Mouse (Mus musculus) liver, embryonic 18 days (tissue): ENCODE data around the gene Gm3033. TPM values are rescaled to one million over a fixed set of nuclear protein-coding genes. Genes with fewer than 3 reads are reported as not detected.

Experiments
- polyA plus RNA-seq: library from polyadenylated mRNA; depleted of rRNA; stranded (reverse); fragments of >200 nt; gene quantifications from 2 replicates; pipeline ENCODE4 v1.2.3, GENCODE M21; 2012; rRNA removed

Gm3033 gene
- polyA plus RNA-seq, result not detected in 2 replicates

GRCm38 (mm10) chr14:3845945-3846344, at the start of gene Gm3033:
Gene Gm3033, plus strand, starts transcription at chr14:3846245.

GRCm38 (mm10) chr14:3809774-3810173, 36.3 kb upstream of the Gm3033 start, which contains the start of gene Gm3002:
Gene Gm3002, plus strand, starts transcription at chr14:3810074.

GRCm38 (mm10) chr14:3883872-3884271, 37.8 kb downstream of the Gm3033 start, which contains the start of gene Gm2916:
Gene Gm2916, plus strand, starts transcription at chr14:3884172.

Other genes starting within 250 kb of the Gm3033 start
- not detected in 2 replicates for gene Gm3012, start 211.7 kb upstream of the Gm3033 start, polyA plus RNA-seq
- gene Gm3020, start 194.2 kb upstream of the Gm3033 start, polyA plus RNA-seq, result 0.02 TPM in 1 of 2 replicates, not detected in the other
- gene Gm3043, start 157.5 kb upstream of the Gm3033 start, polyA plus RNA-seq, result not detected in 2 replicates
- gene Gm3002, start 36.2 kb upstream of the Gm3033 start, polyA plus RNA-seq, result not detected in 2 replicates
- gene Gm2916, start 37.9 kb downstream of the Gm3033 start, polyA plus RNA-seq, result not detected in 2 replicates
- gene Gm3029, start 85.5 kb downstream of the Gm3033 start, polyA plus RNA-seq, result not detected in 2 replicates
- not detected in 2 replicates for gene Gm3095, start 117.3 kb downstream of the Gm3033 start, polyA plus RNA-seq
- not detected in 2 replicates for gene Gm3099, start 152.1 kb downstream of the Gm3033 start, polyA plus RNA-seq
- not detected in 2 replicates for gene Gm5796, start 177.7 kb downstream of the Gm3033 start, polyA plus RNA-seq
- gene Gm3115, start 237.9 kb downstream of the Gm3033 start, polyA plus RNA-seq, result not detected in 2 replicates